Mouse (Mus musculus): ENCODE data around the gene Zbtb42.

Zbtb42 gene

GRCm38 (mm10) chr12:112678555-112679026 is at the start of gene Zbtb42:
Gene Zbtb42, plus strand, starts transcription at chr12:112678828.
- no peak for DNase-seq

- no peak for DNase-seq
Measured at GRCm38 (mm10) chr12:112628928-112629721, 49.5 kb upstream of the Zbtb42 start.

GRCm38 (mm10) chr12:112630029-112630428 is 48.6 kb upstream of the Zbtb42 start:
- no peak for DNase-seq

- DNase-seq, result no peak
Measured at GRCm38 (mm10) chr12:112630796-112631195, 47.8 kb upstream of the Zbtb42 start.

- no peak for DNase-seq
Measured at GRCm38 (mm10) chr12:112631472-112631871, 47.2 kb upstream of the Zbtb42 start.

- DNase-seq, result no peak
Measured at GRCm38 (mm10) chr12:112632084-112632777, 46.4 kb upstream of the Zbtb42 start.

GRCm38 (mm10) chr12:112632907-112633306 is 45.7 kb upstream of the Zbtb42 start:
- DNase-seq, result no peak

GRCm38 (mm10) chr12:112633686-112634085 is 44.9 kb upstream of the Zbtb42 start:
- no peak for DNase-seq

GRCm38 (mm10) chr12:112639526-112639925 is 39.1 kb upstream of the Zbtb42 start:
- DNase-seq, result no peak

GRCm38 (mm10) chr12:112643126-112643525 is 35.5 kb upstream of the Zbtb42 start:
- DNase-seq, result no peak

- peak; percentile 96 for DNase-seq
Measured at GRCm38 (mm10) chr12:112644180-112644854, 34.3 kb upstream of the Zbtb42 start, which contains the start of gene Siva1. Gene Siva1, plus strand, starts transcription at chr12:112644679.

GRCm38 (mm10) chr12:112644855-112645506 is 33.6 kb upstream of the Zbtb42 start:
- no peak for DNase-seq

GRCm38 (mm10) chr12:112646139-112646538 is 32.5 kb upstream of the Zbtb42 start:
- DNase-seq, result no peak

- no peak for DNase-seq
Measured at GRCm38 (mm10) chr12:112648081-112648480, 30.5 kb upstream of the Zbtb42 start.

GRCm38 (mm10) chr12:112651778-112652439 is 26.7 kb upstream of the Zbtb42 start:
- DNase-seq, result no peak

GRCm38 (mm10) chr12:112653157-112653824 is 25.3 kb upstream of the Zbtb42 start:
- DNase-seq, result peak; percentile 75

GRCm38 (mm10) chr12:112654076-112654475 is 24.6 kb upstream of the Zbtb42 start:
- no peak for DNase-seq

- DNase-seq, result no peak
Measured at GRCm38 (mm10) chr12:112658619-112659018, 20.0 kb upstream of the Zbtb42 start.

- DNase-seq, result peak; percentile 48
Measured at GRCm38 (mm10) chr12:112659109-112659508, 19.5 kb upstream of the Zbtb42 start.

- DNase-seq, result no peak
Measured at GRCm38 (mm10) chr12:112660576-112661326, 17.9 kb upstream of the Zbtb42 start.

GRCm38 (mm10) chr12:112661327-112661605 is 17.4 kb upstream of the Zbtb42 start:
- DNase-seq, result no peak
